Mouse (Mus musculus) thymus, postnatal 10 days (tissue): ENCODE data around the gene Ccdc153.

ENCODE experiments used
- DNase-seq, 2 experiments: peaks; one replicate each; pipeline ENCODE4 v3.0.0; 2021; ENCODE audit warnings: low spot score in 2 of 2

Gene Ccdc153

DNA sequence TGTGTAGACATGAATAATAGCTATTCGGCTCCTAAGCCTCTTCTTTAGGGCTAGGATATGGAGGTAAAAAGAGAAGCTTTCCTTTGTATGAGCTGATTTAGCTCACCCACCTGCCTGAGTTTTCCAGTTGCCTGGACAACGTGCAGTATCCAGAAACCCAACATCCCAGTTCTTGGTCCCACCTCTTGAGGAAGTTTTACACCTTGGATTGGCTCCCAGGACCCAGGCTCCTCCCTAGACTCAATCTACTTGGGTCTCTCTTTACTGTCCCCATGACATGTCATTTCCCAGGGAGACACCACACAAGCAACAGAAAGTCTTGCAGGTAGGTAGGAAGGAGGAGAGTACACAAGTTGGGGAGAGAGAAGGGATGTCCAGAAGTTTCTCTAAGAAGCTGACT is at the start of gene Ccdc153:
TSS of gene Ccdc153 (plus strand) at position 278 of the 400 bp plus-strand sequence.
- DNase-seq = no peak

DNA sequence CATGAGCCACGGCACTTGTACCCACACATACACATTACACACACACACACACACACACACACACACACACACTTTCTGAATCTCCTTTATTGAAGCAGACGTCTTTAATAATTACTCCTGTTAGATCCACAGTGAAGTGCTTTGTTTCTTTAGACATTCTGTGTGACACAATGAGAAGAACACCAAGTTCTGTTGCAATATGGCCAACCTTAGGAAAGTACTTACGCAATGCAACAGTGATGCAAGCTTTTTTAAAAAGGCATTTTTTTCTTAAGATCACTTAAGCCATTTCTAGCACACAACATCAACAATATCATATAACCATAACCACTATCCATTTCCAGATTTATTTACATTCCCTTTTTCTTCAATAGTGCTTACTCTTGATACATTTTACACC is 49.3 kb upstream of the Ccdc153 start:
- no peak for DNase-seq

DNA sequence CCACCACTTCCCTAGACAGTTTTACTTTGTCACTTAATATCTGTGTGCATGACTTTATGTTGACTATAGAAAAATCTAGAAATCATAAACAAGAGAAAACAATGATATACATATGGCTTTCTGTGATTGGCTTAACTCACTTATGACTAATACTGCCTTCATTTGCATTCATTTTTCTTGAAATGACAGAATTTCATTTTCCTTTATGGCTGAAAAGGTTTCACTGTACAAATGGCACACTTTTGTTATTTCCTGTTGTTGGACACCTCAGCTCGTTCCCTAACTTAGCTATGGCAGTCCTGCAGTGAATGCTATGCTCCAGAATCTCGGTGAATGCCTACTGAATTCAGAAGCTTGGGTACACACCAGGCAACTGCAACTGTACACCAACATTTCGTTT is 48.2 kb upstream of the Ccdc153 start:
- DNase-seq = no peak

DNA sequence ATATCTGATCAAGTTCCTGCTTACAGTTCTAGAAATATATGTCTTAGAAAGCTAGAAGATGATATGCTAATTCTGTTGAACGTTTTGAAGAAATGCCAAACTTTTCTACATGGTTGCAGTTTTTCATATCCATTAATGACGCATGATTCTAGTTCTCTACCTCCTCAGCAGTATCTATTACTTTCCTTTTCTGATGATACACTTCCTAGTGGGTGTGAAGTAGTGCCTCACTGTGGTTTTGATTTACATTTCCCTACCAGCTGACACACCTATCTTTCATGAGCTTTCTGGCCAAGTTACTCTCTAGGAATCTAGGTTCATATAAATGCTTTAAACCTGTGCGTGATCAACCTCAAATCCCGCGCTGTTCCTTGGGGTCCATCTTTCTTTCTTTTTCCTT is 47.7 kb upstream of the Ccdc153 start:
- no peak for DNase-seq

- DNase-seq = no peak
These were observed 46.5 kb upstream of the Ccdc153 start for GRCm38 (mm10) chr9:44194000-44194399.

- DNase-seq = no peak
These were observed 44.1 kb upstream of the Ccdc153 start for GRCm38 (mm10) chr9:44196354-44196753.

- DNase-seq = no peak
These were observed 41.3 kb upstream of the Ccdc153 start for GRCm38 (mm10) chr9:44199166-44199565.

GRCm38 (mm10) chr9:44199580-44199979 is 40.9 kb upstream of the Ccdc153 start:
- DNase-seq = no peak

GRCm38 (mm10) chr9:44200458-44200857 is 40.0 kb upstream of the Ccdc153 start:
- DNase-seq = no peak

DNA sequence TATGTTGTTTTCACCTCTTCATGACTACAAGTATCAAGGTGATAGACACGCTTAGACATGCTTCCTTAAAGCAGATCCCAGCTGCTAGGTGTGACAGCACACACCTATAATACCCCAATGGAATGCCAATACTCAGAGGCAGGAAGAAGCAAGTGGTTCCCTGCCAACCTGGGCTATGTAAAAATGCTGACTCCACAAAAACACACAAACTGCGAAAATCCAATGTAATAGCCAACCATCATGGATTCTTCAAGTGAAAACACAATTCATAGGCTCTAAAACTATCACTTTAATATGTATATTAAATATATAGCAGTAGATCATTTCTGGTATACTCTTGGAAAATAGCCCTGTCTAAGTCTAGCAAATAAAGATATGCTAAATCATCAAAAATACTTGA is 32.6 kb upstream of the Ccdc153 start:
- no peak for DNase-seq

- DNase-seq = no peak
These were observed 31.1 kb upstream of the Ccdc153 start for GRCm38 (mm10) chr9:44209416-44209815.

DNA sequence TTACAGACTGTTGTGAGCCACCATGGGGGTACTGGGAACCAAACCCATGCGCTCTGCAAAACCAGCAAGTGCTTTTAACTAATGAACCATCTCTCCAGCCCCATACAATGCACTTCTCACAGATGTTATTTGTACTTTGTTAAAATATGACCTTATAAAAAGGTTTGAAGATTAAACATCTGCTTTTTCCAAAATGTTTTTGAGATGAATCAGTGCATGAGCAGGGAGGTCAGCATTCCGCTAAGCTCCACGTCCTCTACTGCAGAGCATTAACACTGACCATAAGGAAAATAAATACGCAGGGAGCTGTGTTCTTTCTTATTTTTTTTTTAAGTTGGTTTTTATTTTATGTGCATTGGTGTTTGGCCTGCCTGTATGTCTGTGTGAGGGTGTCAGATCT is 28.1 kb upstream of the Ccdc153 start:
- no peak for DNase-seq

- DNase-seq = no peak
These were observed 26.9 kb upstream of the Ccdc153 start for GRCm38 (mm10) chr9:44213538-44213937.

- no peak for DNase-seq
These were observed 14.5 kb upstream of the Ccdc153 start for GRCm38 (mm10) chr9:44225993-44226392.

DNA sequence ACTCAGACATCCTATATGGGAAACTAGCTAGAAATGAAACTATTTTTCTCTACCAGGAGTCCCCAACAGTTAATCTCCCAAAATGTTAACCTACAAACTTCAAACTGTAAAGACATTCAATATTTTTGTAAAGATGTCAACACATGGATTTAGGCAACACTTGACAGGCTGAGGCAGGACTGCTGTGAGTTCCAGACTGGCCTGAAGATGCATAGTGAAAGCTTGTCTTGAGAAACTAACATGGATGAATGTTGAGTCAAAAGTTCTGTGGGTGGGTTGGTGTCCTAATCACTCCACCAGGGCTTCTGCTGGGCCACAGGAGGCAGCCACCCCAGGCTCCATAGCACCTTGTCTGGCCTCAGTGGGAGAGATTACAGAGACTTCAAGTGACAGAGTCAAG is 8.9 kb upstream of the Ccdc153 start:
- DNase-seq = no peak

DNA sequence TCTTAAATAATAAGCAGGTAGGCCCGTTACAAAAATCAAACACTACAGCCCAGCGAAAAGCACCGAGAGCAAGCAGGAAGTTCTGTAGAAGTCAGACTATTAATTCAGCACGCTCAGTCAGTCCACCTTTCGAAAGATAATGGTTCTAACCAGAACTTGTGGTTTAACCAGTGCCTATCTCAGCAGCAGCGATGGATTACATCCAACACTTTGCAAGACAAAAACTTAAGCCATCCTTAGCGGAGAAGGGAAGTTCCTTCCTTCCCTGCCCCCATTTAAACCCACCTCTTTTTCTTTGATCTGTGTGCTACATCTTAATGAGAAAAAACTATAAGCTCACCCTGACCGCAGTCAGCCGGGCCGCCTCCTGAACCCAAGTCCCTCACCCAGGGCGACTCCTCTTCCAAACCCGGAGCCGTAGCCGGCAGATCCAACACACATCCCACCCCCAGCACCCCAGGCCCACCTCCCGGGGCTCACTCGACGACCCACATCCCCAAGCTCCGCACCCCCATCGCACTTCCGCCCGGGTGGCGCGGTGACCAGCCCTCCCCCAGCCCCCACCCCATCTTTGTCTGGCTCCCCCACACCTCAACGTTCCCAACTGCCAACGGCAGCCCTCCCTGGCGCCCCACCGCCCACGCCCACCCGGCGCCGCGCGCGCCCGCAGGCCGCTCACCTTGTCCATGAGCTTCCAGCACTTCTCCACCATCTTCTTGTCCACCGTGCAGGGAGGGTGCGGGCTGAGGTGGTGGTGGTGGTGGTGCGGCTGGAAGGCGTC is 7.3 kb upstream of the Ccdc153 start:
- DNase-seq = peak; percentile 69 to 73

- peak; percentile 98 to 99 for DNase-seq
These were observed 6.5 kb upstream of the Ccdc153 start, which contains the start of gene Cbl for GRCm38 (mm10) chr9:44233802-44234478. Gene Cbl, minus strand, starts transcription at chr9:44234049.

- DNase-seq = peak; percentile 70 to 75
These were observed 5.7 kb upstream of the Ccdc153 start for GRCm38 (mm10) chr9:44234479-44235427.

- no peak for DNase-seq
These were observed 3.9 kb upstream of the Ccdc153 start for GRCm38 (mm10) chr9:44236601-44237000.

DNA sequence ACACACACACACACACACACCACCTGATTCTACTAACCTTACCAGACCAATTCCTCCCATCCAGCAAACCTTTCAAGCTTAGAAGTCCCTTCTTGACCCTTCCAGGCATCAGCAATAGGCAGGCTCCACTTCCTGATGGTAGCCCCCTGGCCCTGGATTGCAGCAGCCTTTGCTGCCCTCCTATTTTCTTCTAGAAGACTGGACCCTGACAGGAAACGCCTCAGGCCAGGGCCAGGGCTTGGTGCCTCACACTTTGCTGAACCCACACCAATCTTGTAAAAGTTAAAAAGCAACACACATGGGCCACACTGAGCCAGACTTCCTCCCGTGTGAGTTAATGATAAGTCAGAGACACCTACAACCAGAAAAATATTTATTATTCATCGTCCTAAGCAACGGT is 3.3 kb upstream of the Ccdc153 start:
- no peak for DNase-seq

- DNase-seq = peak; percentile 80 to 83
These were observed 1.8 kb upstream of the Ccdc153 start for GRCm38 (mm10) chr9:44238501-44239190.
